Mouse (Mus musculus): ENCODE data around the gene Hsf5. TPM values are rescaled to one million over a fixed set of nuclear protein-coding genes. Genes with fewer than 3 reads are reported as not detected.

Hsf5 gene
- total RNA-seq (2021) = under 1 TPM; 0.56 to 0.90 TPM
- long read RNA-seq, experiment 1 = 0 reads
- long read RNA-seq, experiment 2 = 0 reads

DNA sequence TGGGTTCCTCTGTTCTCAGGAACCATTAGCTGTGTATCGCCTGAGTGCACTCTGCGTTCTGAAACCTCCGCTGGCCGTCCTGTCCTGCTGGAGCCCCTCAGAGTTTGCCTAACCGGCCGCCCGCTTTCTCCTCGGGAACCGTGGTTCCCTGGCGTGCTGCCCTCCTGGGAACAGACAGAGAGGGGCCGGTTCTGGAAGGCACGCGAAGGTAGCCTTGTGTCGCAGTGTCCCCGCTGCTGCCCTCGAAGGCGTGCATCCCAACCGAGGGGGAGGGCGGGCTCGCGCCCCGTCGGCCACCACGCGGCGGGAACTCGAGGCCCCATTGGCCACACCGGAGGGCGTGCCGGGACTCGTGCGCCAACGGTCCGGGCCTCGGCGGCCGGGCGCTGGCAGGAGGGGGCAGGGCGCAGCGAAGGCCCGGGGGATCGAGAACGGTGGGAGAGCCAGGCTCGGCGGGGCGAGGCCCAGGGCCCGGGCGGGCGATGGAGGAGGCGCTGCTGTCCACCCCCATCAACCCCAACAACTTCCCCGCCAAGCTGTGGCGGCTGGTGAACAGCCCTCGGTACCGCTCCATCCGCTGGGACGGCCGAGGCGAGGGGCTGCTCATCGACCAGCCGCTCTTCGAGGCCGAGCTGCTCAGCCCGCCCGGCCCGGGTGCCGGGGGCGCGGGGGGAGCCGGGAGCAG, at the start of gene Hsf5:
Gene Hsf5 (plus strand): TSS at position 375 of the 685 bp plus-strand sequence.
- Histone ChIP-seq H3K27ac (peak within 1 kb of the TSS; percentile 49; the same call in 1 of the 2 replicates), H3K4me3 (no peak within 1 kb of the TSS)
- no peak for DNase-seq (ENCODE audit: low spot score in 2 of 2)
- no peak for TF ChIP-seq CTCF (conservative IDR thresholded peaks at IDR 0.05)

DNA sequence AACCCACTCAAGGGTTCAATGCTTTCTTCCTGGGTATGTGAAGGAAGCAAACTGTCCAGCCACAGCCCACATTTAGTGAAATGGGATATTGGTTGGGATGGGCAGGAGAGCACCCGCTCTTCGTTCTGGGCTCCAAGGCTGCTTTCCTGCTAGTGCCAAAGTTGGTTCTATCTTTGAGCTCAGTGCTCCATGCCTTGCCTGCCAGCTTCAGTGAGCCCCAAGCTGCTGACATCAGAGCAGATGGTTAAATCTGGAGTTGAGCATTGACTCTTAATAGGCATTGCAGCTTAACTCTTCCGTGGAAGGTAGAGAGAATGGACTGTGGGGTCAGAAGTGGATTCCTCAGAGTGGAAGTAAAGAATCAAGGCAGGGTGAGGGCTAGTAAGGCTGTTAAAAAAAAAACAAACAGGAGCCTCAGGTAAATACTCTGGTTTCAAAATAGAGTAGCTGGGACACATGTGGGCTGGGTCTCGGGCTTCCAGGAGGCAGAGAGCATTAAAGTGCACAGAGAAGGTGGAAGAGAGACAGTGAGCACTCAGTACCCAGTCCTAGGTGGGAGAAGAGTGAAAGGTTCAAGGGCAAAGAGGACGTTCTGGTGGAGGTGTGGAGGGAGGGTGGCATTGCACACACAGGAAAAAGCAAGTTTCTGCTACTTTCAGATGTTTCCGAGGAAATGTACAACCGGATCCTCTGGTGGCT, 48.6 kb upstream of the Hsf5 start, which contains the start of gene Sept4:
Gene Sept4 (plus strand): TSS at position 649 of the 699 bp plus-strand sequence.
- Histone ChIP-seq H3K27ac (no peak within 1 kb of the TSS), H3K4me3 (no peak within 1 kb of the TSS)
- no peak for TF ChIP-seq CTCF (conservative IDR thresholded peaks at IDR 0.05)
- DNase-seq (ENCODE audit: low spot score in 2 of 2) = no peak

DNA sequence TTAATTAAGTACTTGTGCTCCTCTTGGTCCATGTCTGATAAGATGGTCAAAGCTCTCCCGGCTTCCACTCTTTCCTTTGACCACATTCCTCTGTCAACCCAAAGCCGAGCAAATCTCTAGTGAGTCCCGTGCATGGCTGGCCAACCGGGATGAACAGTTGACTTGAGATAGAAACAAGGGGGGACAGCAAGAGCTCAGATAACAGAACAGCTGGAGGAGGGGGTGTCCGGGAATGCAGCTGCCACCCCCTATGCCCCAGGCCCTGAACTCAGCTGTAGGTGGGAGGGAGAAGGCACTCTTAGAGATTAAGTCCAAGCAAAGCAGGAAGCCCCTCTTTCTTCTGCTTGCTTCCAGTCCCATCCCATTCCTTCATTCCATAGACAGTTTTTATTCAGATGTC, 46.2 kb upstream of the Hsf5 start:
- Histone ChIP-seq H3K27ac (no peak overlapping the region), H3K4me3 (no peak overlapping the region)
- TF ChIP-seq CTCF (conservative IDR thresholded peaks at IDR 0.05) = no peak
- no peak for DNase-seq (ENCODE audit: low spot score in 2 of 2)

DNA sequence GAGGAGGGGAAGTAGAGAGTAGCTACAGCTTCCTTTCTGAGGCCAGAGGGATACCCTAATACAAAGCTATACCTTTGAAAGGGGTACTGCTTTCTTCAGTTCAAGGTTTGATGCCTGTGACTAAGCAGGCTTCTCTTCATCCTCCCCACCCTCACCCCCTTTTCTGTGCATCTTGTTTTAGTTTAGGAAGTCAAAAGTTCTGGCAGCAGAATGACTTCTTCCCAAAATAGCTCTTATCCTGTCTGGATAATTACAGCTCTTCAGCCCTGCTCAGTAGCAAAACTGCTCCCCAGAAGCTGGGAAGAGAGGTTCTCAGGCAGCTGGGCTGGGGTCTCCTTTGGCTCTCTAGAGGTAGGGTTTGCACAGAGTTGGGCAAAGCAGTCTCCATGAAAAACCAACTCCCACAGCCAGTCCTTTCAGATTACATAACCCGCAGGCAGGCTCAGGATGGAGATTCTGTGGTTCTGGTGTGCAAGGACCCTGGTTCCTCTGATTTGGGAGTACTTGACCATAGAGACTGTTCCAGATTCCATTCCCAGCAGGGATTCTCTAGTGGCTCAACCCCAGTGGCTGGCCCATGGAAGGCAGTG, 45.5 kb upstream of the Hsf5 start:
- TF ChIP-seq CTCF (conservative IDR thresholded peaks at IDR 0.05) = no peak
- peak overlapping the region; percentile 40; the same call in 1 of the 2 replicates for H3K27ac ChIP-seq

DNA sequence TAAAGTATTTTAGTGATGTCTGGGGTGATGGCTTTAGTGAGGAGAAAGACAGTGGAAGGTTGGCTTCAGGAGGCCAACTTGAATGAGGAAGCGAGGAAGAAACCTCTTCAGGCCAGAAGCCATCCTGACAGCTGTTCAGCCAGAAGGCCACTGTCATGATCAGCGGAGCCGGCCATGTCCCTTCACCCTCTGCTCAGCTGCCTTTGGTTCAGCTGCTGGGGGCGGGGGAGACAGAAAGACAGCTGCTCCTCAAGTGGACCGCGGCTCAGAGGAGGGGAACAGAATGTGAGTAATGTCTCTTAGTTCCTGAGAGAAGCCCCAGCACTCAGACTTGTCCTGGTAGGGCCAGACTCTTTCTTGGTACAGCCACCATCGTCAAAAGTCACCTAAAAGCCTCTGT, 43.2 kb upstream of the Hsf5 start:
- no peak overlapping the region for H3K4me3 ChIP-seq
- TF ChIP-seq CTCF (conservative IDR thresholded peaks at IDR 0.05) = no peak
- DNase-seq (ENCODE audit: low spot score in 2 of 2) = no peak
- H3K27ac ChIP-seq = no peak overlapping the region

More for the DNA sequence above, 45.5 kb upstream of the Hsf5 start:
- H3K4me3 ChIP-seq = no peak overlapping the region
- DNase-seq (ENCODE audit: low spot score in 2 of 2) = no peak

DNA sequence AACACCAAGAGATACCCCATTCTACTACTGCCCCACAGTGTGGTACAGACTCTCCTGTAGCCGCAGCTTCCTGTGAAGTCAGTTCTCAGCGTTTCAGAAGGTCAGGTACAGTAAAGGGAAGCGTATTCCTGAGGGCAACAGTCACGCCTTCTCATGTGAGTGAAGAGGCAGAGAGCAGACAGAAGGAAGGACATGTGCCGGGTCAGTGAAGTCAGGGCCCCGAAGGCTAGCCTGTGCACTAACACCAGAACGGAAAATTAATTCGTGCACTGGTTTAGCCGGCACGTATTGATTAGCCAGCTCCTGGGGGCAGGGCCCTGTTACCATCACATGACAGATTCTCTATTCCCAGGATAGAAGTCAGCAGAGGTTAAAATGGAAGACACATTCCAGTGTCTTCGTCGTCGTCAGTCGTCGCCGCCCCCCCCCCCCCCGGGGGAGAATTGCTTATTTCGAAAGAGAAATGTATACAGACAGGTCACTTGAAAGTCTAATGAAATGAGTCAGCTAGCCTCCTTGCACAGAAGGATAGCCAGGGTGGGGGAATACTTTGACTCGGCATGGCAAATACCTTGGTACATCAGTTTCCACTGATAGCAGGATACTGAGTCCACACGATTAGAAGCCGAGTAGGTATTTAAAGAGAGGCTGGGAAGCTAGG, 42.3 kb upstream of the Hsf5 start:
- H3K27ac ChIP-seq = no peak overlapping the region
- no peak for TF ChIP-seq CTCF (conservative IDR thresholded peaks at IDR 0.05)

DNA sequence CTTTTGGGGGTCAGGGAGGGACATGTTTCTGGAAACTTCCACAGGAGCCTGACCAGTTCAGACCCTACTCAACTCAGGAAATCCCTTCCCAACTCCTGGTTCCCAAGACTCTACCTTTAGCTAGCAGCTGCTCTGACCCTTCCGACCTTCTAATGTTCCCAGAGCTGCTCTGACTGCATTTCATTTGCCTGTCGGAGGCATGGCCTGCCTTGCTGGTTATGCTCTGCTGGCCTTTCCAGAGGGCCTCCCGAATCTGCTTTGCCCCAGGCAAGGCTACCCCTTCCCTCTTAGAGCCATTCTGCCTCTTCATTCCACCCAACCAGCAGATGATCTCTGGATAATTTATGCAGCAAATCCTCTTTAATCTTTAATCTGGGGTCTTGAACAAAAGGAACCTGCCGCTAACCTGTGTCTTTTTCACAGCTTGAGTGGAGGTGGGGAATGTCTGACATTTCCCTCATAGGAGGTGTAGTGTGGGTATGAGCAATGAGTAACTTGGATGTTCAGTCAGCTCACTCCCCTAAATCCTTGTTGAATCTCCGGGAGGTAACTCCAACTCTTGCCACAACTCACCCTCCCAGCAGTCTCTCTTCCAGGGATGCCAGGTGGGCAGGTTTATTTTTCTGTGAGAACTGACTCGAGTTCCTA, 39.2 kb upstream of the Hsf5 start:
- H3K27ac ChIP-seq = peak overlapping the region; percentile 94
- TF ChIP-seq CTCF (conservative IDR thresholded peaks at IDR 0.05) = no peak
- H3K4me3 ChIP-seq = peak overlapping the region; percentile 91
- no peak for DNase-seq (ENCODE audit: low spot score in 2 of 2)

More for the DNA sequence above, 42.3 kb upstream of the Hsf5 start:
- no peak overlapping the region for H3K4me3 ChIP-seq
- no peak for DNase-seq (ENCODE audit: low spot score in 2 of 2)

DNA sequence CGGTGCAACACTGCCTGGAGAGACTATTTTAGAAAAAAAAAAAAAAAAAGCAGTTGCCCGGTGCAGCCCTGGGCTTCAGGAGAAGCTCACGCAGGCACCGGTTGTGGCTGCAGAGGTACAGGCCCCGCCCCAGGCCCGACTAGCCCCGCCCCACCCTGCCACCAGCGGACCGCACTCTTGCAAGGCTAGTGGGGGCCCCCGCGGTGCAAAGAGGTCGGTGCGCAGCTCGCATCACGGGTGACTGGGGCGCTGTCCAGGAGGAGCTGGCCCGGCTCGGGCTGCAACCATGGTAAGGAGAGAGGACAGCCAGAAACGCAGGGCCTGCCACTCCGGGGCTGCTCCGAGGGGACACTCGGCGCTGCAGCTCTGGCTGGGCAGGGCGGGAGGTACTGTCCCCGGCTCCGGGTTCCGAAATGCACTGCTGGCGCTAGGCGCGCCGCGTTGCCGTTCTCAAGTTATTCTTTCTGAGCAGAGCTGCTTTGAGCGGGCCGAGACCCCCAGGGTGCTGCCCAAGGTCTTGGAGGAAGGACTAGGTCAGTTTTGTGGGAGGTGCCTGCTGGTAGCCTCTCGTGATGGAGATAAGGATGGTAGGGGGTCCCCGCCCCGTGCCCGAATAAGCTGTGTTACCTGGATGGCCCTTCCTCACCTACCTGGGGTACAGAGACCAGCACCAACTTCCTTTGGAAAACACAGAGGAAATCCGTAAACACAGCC, 38.6 kb upstream of the Hsf5 start:
- Histone ChIP-seq H3K4me3 (peak overlapping the region; percentile 91), H3K27ac (peak overlapping the region; percentile 94)
- peak; percentile 63 to 68 for DNase-seq (ENCODE audit: low spot score in 2 of 2)
- no peak for TF ChIP-seq CTCF (conservative IDR thresholded peaks at IDR 0.05)

DNA sequence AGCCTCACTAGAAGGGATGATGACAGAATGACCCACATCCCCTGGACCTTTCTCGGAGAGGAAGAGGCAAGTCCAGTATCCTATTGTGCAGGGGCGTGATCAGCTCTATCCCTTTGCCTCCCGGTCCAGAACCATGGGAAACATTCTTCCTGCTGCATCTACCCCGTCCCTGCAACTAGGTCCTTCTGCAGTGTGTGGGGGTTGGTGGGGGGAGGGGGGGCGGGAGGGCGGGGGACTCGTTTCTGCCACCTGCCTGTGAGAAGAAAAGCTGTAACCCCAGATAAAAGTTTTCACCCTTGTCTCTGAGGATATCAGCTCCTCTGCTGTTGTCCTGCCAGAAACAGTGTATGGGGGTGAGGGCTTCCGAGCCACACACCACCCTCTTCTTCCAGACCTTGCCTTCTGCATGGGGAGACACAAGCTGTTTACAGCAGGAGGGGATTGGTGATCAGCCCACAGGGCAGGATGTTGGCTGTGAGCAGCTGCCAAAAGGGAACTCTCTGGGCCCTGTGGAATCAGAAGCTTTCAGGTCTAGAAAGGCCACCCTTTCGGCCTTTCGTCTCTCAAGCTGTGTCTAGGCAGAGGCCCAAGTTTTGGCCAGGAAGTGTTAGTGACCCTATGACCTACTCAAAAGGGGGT, 37.9 kb upstream of the Hsf5 start:
- H3K27ac ChIP-seq = peak overlapping the region; percentile 94
- H3K4me3 ChIP-seq = peak overlapping the region; percentile 91
- TF ChIP-seq CTCF (conservative IDR thresholded peaks at IDR 0.05) = peak; percentile 49
- DNase-seq (ENCODE audit: low spot score in 2 of 2) = no peak

DNA sequence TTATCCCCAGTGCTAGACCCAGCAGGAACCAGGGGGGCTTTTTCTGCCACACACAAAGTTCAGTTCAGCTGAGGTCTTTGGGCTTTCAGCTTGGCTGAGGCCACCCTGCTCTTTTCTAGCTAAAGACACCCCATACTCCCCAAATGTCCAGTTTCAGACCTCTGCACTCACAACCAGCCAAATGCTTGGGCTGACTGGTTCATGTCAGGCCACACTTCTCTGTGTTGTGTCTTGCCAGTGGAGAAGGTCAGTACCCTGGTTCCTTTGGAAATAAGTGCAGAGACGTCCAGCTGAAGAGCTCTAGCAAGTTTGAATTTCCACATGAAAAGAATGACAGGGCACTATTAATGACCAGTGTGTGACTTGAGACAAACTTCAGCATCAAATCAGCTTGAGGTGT, 37.3 kb upstream of the Hsf5 start:
- TF ChIP-seq CTCF (conservative IDR thresholded peaks at IDR 0.05) = no peak
- H3K27ac ChIP-seq = peak overlapping the region; percentile 94
- H3K4me3 ChIP-seq = peak overlapping the region; percentile 91
- no peak for DNase-seq (ENCODE audit: low spot score in 2 of 2)

DNA sequence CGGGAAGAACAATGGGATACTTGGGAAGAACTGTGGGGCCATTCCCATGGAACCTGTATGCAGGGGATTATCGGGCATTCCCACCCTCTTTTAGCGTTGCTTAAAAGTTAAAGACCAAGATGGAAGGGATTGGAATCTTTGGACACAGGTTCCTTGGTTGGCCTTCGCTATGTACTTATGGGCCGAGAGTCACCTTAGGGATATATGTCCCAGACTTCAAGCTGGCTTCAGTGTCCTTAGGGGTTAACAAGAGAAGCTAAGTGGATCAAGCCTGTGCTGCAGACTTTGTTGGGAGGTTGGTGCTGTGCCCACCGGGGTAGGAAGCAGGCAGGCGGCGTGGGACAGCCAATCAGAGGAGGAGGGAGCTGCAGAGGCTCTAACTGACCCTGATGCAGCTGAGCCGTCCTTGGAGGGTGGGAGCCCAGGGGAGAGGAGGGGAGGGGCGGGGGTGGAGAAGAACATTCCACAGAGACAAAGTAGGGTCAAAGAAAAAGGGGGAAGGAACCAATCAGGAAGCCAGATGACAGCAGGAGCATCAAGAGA, 36.4 kb upstream of the Hsf5 start:
- Histone ChIP-seq H3K4me3 (peak overlapping the region; percentile 32), H3K27ac (peak overlapping the region; percentile 94)
- no peak for TF ChIP-seq CTCF (conservative IDR thresholded peaks at IDR 0.05)
- DNase-seq (ENCODE audit: low spot score in 2 of 2) = no peak

Data from layer of hippocampus, adult 2 months (tissue).